Mouse (Mus musculus): ENCODE measurements at regions not wholly inside any gene's neighbourhood (a gene's known extent, or its start where the extent isn't known, plus 50 kb on each side); places are given as distances from the start of the nearest gene placed in this dataset.

DNA sequence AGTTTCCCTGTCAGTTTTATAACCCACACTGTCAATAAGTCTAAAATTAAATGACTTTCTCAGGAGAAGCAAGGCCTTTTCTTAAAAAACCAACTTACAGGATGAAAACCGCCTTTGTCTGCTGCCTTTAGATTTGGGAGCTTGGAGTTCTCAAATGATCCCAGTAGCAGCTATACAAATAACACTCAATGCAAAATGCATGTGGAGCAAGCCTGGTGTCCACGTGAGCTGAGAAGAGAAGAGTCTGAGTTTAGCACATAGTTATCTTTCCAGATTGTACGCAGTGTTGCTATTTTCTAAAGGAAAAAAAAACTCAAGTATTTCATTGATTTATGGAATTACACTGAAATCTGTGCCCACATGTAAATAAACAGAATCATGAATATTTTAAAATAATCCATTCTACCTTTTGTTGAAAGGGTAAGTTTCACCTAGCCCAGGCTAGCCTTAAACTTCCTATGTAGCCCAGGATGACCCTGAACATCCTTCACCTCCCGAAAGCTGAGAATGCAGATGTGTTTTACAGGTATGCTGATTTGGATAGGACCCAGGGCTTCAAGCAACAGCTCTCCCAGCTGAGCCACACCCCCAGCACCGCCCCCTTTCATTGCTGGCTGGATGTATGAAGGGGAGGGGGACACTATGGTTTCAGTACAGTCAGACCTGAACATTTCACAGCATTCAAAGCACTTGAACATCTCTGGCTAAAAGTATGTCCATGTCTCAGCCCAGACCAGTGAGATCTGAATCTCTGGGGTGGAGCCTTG, 262.5 kb upstream of the Tle3 start:
- TF ChIP-seq CTCF (IDR thresholded peaks at IDR 0.05; ENCODE audit: low read depth, low read length) = no peak
- no peak for TF ChIP-seq GATA1 (IDR thresholded peaks at IDR 0.05; ENCODE audit: borderline replicate concordance, low read length)
- no peak for TF ChIP-seq TAL1 (conservative IDR thresholded peaks at IDR 0.05; ENCODE audit: low read depth, low read length)
